ENCODE assay signal across 9 mouse cellular contexts in genomic region chr14:55824481-55825215, GRCm38 (mm10). TPM values are rescaled to one million over a fixed set of nuclear protein-coding genes. Genes with fewer than 3 reads are reported as not detected.
DNase-seq lines count a peak whose midpoint lies in the region; ATAC-seq lines count a peak whose summit lies in the region.
"Had no signal": no experiment of that assay in that cellular context is flagged by ENCODE, and none has a peak within 500 bp of the region (broad histone marks: within the 10 kb centered on the region; RNA-seq: fewer than 3 reads in every experiment).

No protein-coding gene starts in this region.

- peak; percentile 55 for DNase-seq in left cerebral cortex, postnatal 4 days
- no peak for DNase-seq in left cerebral cortex, adult 18-20 months (ENCODE audit: low spot score in 2 of 2)
- DNase-seq in embryonic facial prominence, embryonic 14.5 days (ENCODE audit: low spot score), result peak; percentile 95
- peak; percentile 76 for DNase-seq in limb, embryonic 11.5 days (ENCODE audit: low spot score)
- peak; percentile 41 for DNase-seq in midbrain, embryonic 14.5 days
- no peak for DNase-seq in frontal cortex, postnatal 36 days (ENCODE audit: low spot score in 2 of 2)
- DNase-seq in left cerebral cortex, postnatal 36 days (ENCODE audit: low spot score in 2 of 2), result no peak

- peak overlapping the region; percentile 98 for H3K27ac ChIP-seq in embryonic facial prominence, embryonic 14.5 days (replicated peaks; ENCODE audit: low read depth, low read length)
- peak overlapping the region; percentile 93 to 96 for H3K27ac ChIP-seq in heart, embryonic 14.5 days (replicated peaks in 1 of 2; ENCODE audit: control insufficient read depth in 1 of 2, insufficient read depth in 1 of 2, low read depth in 2 of 2, low read length in 2 of 2)
- H3K27ac ChIP-seq in limb, embryonic 11.5 days (replicated peaks; ENCODE audit: low read depth, low read length), result peak overlapping the region; percentile 100
- H3K27ac ChIP-seq in midbrain, embryonic 14.5 days (replicated peaks; ENCODE audit: low read depth, low read length), result peak overlapping the region; percentile 56; the same call in 1 of the 2 replicates

- under 1% methylated on average over 31 of the region's 32 CpGs for WGBS in embryonic facial prominence, embryonic 14.5 days
- 2% methylated on average over 31 of the region's 32 CpGs for WGBS in heart, embryonic 14.5 days
- 1% methylated on average over 32 of the region's 32 CpGs for WGBS in limb, embryonic 11.5 days
- under 1% methylated on average over 32 of the region's 32 CpGs for WGBS in midbrain, embryonic 14.5 days

- peak overlapping the region; percentile 82 for H3K9ac ChIP-seq in embryonic facial prominence, embryonic 14.5 days (ENCODE audit: low read depth, low read length)
- H3K9ac ChIP-seq in heart, embryonic 14.5 days (ENCODE audit: low read length), result peak overlapping the region; percentile 81
- H3K9ac ChIP-seq in limb, embryonic 11.5 days (ENCODE audit: low read length), result peak overlapping the region; percentile 97
- H3K9ac ChIP-seq in midbrain, embryonic 14.5 days (replicated peaks; ENCODE audit: low read length), result peak overlapping the region; percentile 41

- no peaks in the 10 kb centered on the region for H3K9me3 ChIP-seq in embryonic facial prominence, embryonic 14.5 days (ENCODE audit: control insufficient read depth, low read length)
- H3K9me3 ChIP-seq in heart, embryonic 14.5 days (ENCODE audit: control insufficient read depth, low read length), result no peaks in the 10 kb centered on the region
- H3K9me3 ChIP-seq in limb, embryonic 11.5 days (ENCODE audit: control insufficient read depth, low read length), result no peaks in the 10 kb centered on the region
- no peaks in the 10 kb centered on the region for H3K9me3 ChIP-seq in midbrain, embryonic 14.5 days (ENCODE audit: control insufficient read depth, low read length)
- H3K9me3 ChIP-seq: G1E had no signal

- intact Hi-C loops in left cerebral cortex, postnatal 4 days (cut with DNase I), result loop anchor here (5.0 kb wide), 1 partner anchor 38 kb away; no protein-coding TSS in a partner anchor
- intact Hi-C loops in left cerebral cortex, postnatal 36 days (cut with DNase I), result loop anchor here (5.0 kb wide), 1 partner anchor 93 kb away; no protein-coding TSS in a partner anchor

- peak overlapping the region; percentile 88 for H3K4me2 ChIP-seq in embryonic facial prominence, embryonic 14.5 days (ENCODE audit: low read depth, low read length)
- H3K4me2 ChIP-seq in heart, embryonic 14.5 days (ENCODE audit: low read length), result peak overlapping the region; percentile 82
- H3K4me2 ChIP-seq in limb, embryonic 11.5 days (ENCODE audit: low read depth, severe bottlenecking), result peak overlapping the region; percentile 95
- peak overlapping the region; percentile 74 for H3K4me2 ChIP-seq in midbrain, embryonic 14.5 days (ENCODE audit: low read length)

- no peaks in the 10 kb centered on the region for H3K27me3 ChIP-seq in embryonic facial prominence, embryonic 14.5 days (replicated peaks; ENCODE audit: control insufficient read depth, insufficient read depth, low read length)
- 0 out of 2 replicates have a peak, but pooled peaks cover 6% of the 10 kb centered on the region for H3K27me3 ChIP-seq in heart, embryonic 14.5 days (ENCODE audit: control insufficient read depth, insufficient read depth, low read length)
- H3K27me3 ChIP-seq in limb, embryonic 11.5 days (ENCODE audit: control insufficient read depth, insufficient read depth, low read length), result no peaks in the 10 kb centered on the region
- H3K27me3 ChIP-seq in midbrain, embryonic 14.5 days (ENCODE audit: control insufficient read depth, insufficient read depth, low read length), result peaks cover 16% of the 10 kb centered on the region

- H3K4me3 ChIP-seq in embryonic facial prominence, embryonic 14.5 days (ENCODE audit: low read depth, low read length), result peak overlapping the region; percentile 60
- H3K4me3 ChIP-seq in heart, embryonic 14.5 days (ENCODE audit: control insufficient read depth in 1 of 2, insufficient read depth in 1 of 2, low read depth in 1 of 2, low read length in 2 of 2), result peak overlapping the region; percentile 59 to 64
- peak overlapping the region; percentile 96 for H3K4me3 ChIP-seq in limb, embryonic 11.5 days (ENCODE audit: low read depth, low read length)
- H3K4me3 ChIP-seq in midbrain, embryonic 14.5 days (replicated peaks; ENCODE audit: low read depth, low read length), result peak overlapping the region; percentile 54

- peaks cover 35% of the 10 kb centered on the region for H3K36me3 ChIP-seq in embryonic facial prominence, embryonic 14.5 days (ENCODE audit: control insufficient read depth, insufficient read depth, low read length)
- peaks cover 3% of the 10 kb centered on the region; the same call in 1 of the 2 replicates for H3K36me3 ChIP-seq in heart, embryonic 14.5 days (ENCODE audit: control insufficient read depth, insufficient read depth, low read length)
- H3K36me3 ChIP-seq in limb, embryonic 11.5 days (ENCODE audit: control insufficient read depth, insufficient read depth, low read length), result peaks cover 4% of the 10 kb centered on the region; the same call in 1 of the 2 replicates
- H3K36me3 ChIP-seq in midbrain, embryonic 14.5 days (ENCODE audit: control insufficient read depth, insufficient read depth, low read length), result no peaks in the 10 kb centered on the region
- H3K36me3 ChIP-seq: G1E had no signal

- ATAC-seq in embryonic facial prominence, embryonic 14.5 days (ENCODE audit: low read depth), result peak; percentile 30
- ATAC-seq in heart, embryonic 14.5 days (ENCODE audit: insufficient number of reproducible peaks, insufficient read depth, low FRiP score, low read depth), result no peak
- ATAC-seq in limb, embryonic 11.5 days (ENCODE audit: insufficient number of reproducible peaks, low FRiP score, low TSS enrichment, low read depth), result peak; percentile 21; the same call in 1 of the 2 replicates
- ATAC-seq in midbrain, embryonic 14.5 days (ENCODE audit: low FRiP score, low TSS enrichment), result no peak

- peaks cover 18% of the 10 kb centered on the region for H3K4me1 ChIP-seq in embryonic facial prominence, embryonic 14.5 days (ENCODE audit: control insufficient read depth, insufficient read depth, low read length)
- peaks cover 26% of the 10 kb centered on the region in 2 experiments for H3K4me1 ChIP-seq in heart, embryonic 14.5 days (ENCODE audit: control insufficient read depth in 2 of 2, insufficient read depth in 2 of 2, low read length in 2 of 2)
- peaks cover 23% of the 10 kb centered on the region for H3K4me1 ChIP-seq in limb, embryonic 11.5 days (ENCODE audit: control insufficient read depth, insufficient read depth, low read length)
- H3K4me1 ChIP-seq in midbrain, embryonic 14.5 days (ENCODE audit: control insufficient read depth, insufficient read depth, low read length), result peaks cover 26% of the 10 kb centered on the region

RNA-seq across cellular contexts. Expression of gene Nfatc4, which starts 1.7 kb away (rescaled TPM):
- total RNA-seq in left cerebral cortex, postnatal 4 days (2021), result 1 to 10 TPM; 8.2 TPM
- total RNA-seq in left cerebral cortex, adult 18-20 months (2021), result 1 to 10 TPM; 3.0 to 3.3 TPM
- 56.5 and 74.7 TPM in 2 replicates for polyA plus RNA-seq in embryonic facial prominence, embryonic 14.5 days (2014; fragmentation: Nextera tagmentation; extraction: Ambion mirVana)
- 7.6 and 11.0 TPM in 2 replicates for polyA plus RNA-seq in heart, embryonic 14.5 days (2014; fragmentation: Nextera tagmentation; extraction: Ambion mirVana)
- polyA plus RNA-seq in limb, embryonic 11.5 days (2014; fragmentation: Nextera tagmentation; extraction: Ambion mirVana), result 105 and 106 TPM in 2 replicates
- polyA plus RNA-seq in midbrain, embryonic 14.5 days (2014; fragmentation: Nextera tagmentation; extraction: Ambion mirVana), result 6.2 and 8.7 TPM in 2 replicates
- 1 to 10 TPM; 1.8 TPM for total RNA-seq in left cerebral cortex, postnatal 36 days (2021)
- polyA plus RNA-seq: G1E had no signal

RNA-seq across cellular contexts. Expression of gene Nynrin, which starts 29.2 kb away (rescaled TPM):
- total RNA-seq in left cerebral cortex, postnatal 4 days (2021), result 10 to 100 TPM; 39.1 to 40.9 TPM
- total RNA-seq in left cerebral cortex, adult 18-20 months (2021), result 1 to 10 TPM; 6.2 to 9.0 TPM
- polyA plus RNA-seq in embryonic facial prominence, embryonic 14.5 days (2014; fragmentation: Nextera tagmentation; extraction: Ambion mirVana), result 15.6 and 19.5 TPM in 2 replicates
- 11.0 and 12.4 TPM in 2 replicates for polyA plus RNA-seq in heart, embryonic 14.5 days (2014; fragmentation: Nextera tagmentation; extraction: Ambion mirVana)
- 21.6 and 24.7 TPM in 2 replicates for polyA plus RNA-seq in limb, embryonic 11.5 days (2014; fragmentation: Nextera tagmentation; extraction: Ambion mirVana)
- 6.5 and 11.2 TPM in 2 replicates for polyA plus RNA-seq in midbrain, embryonic 14.5 days (2014; fragmentation: Nextera tagmentation; extraction: Ambion mirVana)
- total RNA-seq in left cerebral cortex, postnatal 36 days (2021), result 1 to 10 TPM; 7.9 to 9.5 TPM

RNA-seq across cellular contexts. Expression of gene Ripk3, which starts 36.0 kb away (rescaled TPM):
- 1 to 10 TPM; 1.4 to 1.8 TPM for total RNA-seq in left cerebral cortex, postnatal 4 days (2021)
- 1 to 10 TPM in 1 of 2 experiments, under 1 TPM in 1; 0.44 to 1.7 TPM for total RNA-seq in left cerebral cortex, adult 18-20 months (2021)
- polyA plus RNA-seq in embryonic facial prominence, embryonic 14.5 days (2014; fragmentation: Nextera tagmentation; extraction: Ambion mirVana), result 32.0 and 35.3 TPM in 2 replicates
- polyA plus RNA-seq in heart, embryonic 14.5 days (2014; fragmentation: Nextera tagmentation; extraction: Ambion mirVana), result 13.6 and 16.1 TPM in 2 replicates
- 26.3 and 30.8 TPM in 2 replicates for polyA plus RNA-seq in limb, embryonic 11.5 days (2014; fragmentation: Nextera tagmentation; extraction: Ambion mirVana)
- 0.77 and 1.8 TPM in 2 replicates for polyA plus RNA-seq in midbrain, embryonic 14.5 days (2014; fragmentation: Nextera tagmentation; extraction: Ambion mirVana)
- total RNA-seq in left cerebral cortex, postnatal 36 days (2021), result under 1 TPM in 1 of 2 experiments, not detected in 1; 0.89 TPM

RNA-seq across cellular contexts. Expression of gene Adcy4, which starts 40.8 kb away (rescaled TPM):
- total RNA-seq in left cerebral cortex, postnatal 4 days (2021), result 1 to 10 TPM; 4.6 to 5.2 TPM
- total RNA-seq in left cerebral cortex, adult 18-20 months (2021), result 1 to 10 TPM; 4.9 to 8.6 TPM
- polyA plus RNA-seq in embryonic facial prominence, embryonic 14.5 days (2014; fragmentation: Nextera tagmentation; extraction: Ambion mirVana), result 13.4 and 16.2 TPM in 2 replicates
- polyA plus RNA-seq in heart, embryonic 14.5 days (2014; fragmentation: Nextera tagmentation; extraction: Ambion mirVana), result 14.8 and 17.7 TPM in 2 replicates
- 13.2 and 15.0 TPM in 2 replicates for polyA plus RNA-seq in limb, embryonic 11.5 days (2014; fragmentation: Nextera tagmentation; extraction: Ambion mirVana)
- 2.4 and 3.2 TPM in 2 replicates for polyA plus RNA-seq in midbrain, embryonic 14.5 days (2014; fragmentation: Nextera tagmentation; extraction: Ambion mirVana)
- 1 to 10 TPM; 3.8 to 8.0 TPM for total RNA-seq in left cerebral cortex, postnatal 36 days (2021)

RNA-seq across cellular contexts. Expression of gene Ltb4r1, which starts 58.9 kb away (rescaled TPM):
- total RNA-seq in left cerebral cortex, postnatal 4 days (2021), result 1 to 10 TPM; 1.0 to 1.4 TPM
- under 1 TPM in 1 of 2 experiments, not detected in 1; 0.33 TPM for total RNA-seq in left cerebral cortex, adult 18-20 months (2021)
- 0.24 and 0.56 TPM in 2 replicates for polyA plus RNA-seq in embryonic facial prominence, embryonic 14.5 days (2014; fragmentation: Nextera tagmentation; extraction: Ambion mirVana)
- 0.28 and 0.62 TPM in 2 replicates for polyA plus RNA-seq in heart, embryonic 14.5 days (2014; fragmentation: Nextera tagmentation; extraction: Ambion mirVana)
- polyA plus RNA-seq in limb, embryonic 11.5 days (2014; fragmentation: Nextera tagmentation; extraction: Ambion mirVana), result 0.17 TPM in 1 of 2 replicates, not detected in the other
- polyA plus RNA-seq in midbrain, embryonic 14.5 days (2014; fragmentation: Nextera tagmentation; extraction: Ambion mirVana), result 0.77 TPM in 1 of 2 replicates, not detected in the other
- total RNA-seq in left cerebral cortex, postnatal 36 days (2021), result under 1 TPM; 0.29 to 0.59 TPM

Comparison
In these comparisons a context has a peak if more than half of its experiments do, and no peak if none do; other contexts are left out.
1. DNase-seq: peak in left cerebral cortex, postnatal 4 days (single experiment), embryonic facial prominence, embryonic 14.5 days (single experiment), limb, embryonic 11.5 days (single experiment) and midbrain, embryonic 14.5 days (single experiment); none in left cerebral cortex, adult 18-20 months (0 of 2), frontal cortex, postnatal 36 days (0 of 2) and left cerebral cortex, postnatal 36 days (0 of 2).
2. ATAC-seq: peak in embryonic facial prominence, embryonic 14.5 days (single experiment) and limb, embryonic 11.5 days (single experiment); none in heart, embryonic 14.5 days (single experiment) and midbrain, embryonic 14.5 days (single experiment).
3. H3K9ac ChIP-seq: peak in every context shown above with its lines; median percentile 97 in limb, embryonic 11.5 days; 82 in embryonic facial prominence, embryonic 14.5 days; 81 in heart, embryonic 14.5 days; 41 in midbrain, embryonic 14.5 days.
4. Peak in every context shown above with its lines, with median percentiles within 50 percentile points of each other: H3K27ac ChIP-seq, H3K4me2 ChIP-seq and H3K4me3 ChIP-seq.